Mouse (Mus musculus) common myeloid progenitor, adult 5-6 weeks (primary cell): Measurements from ENCODE around the gene Epb42. TPM values are rescaled to one million over a fixed set of nuclear protein-coding genes. Genes with fewer than 3 reads are reported as not detected.
"Not testable (repeated sequence)": the region's sequence is repeated elsewhere in the genome, so short reads cannot be mapped to it uniquely, and the experiment has no call there.

Source experiments
- ATAC-seq: replicated peaks from 2 replicates; pipeline ENCODE4 v1.8.0; 2016; ENCODE audit warnings: low read depth, mild to moderate bottlenecking, moderate TSS enrichment, inconsistent platforms; ENCODE audit not compliant: poor library complexity, severe bottlenecking
- total RNA-seq: library from RNA; stranded (forward); fragments of 200-1000, 187-1606 nt; gene quantifications from 2 replicates; pipeline ENCODE4 v1.2.3, GENCODE M21; 2017

Epb42 gene
- 7.8 and 10.2 TPM in 2 replicates for total RNA-seq

DNA sequence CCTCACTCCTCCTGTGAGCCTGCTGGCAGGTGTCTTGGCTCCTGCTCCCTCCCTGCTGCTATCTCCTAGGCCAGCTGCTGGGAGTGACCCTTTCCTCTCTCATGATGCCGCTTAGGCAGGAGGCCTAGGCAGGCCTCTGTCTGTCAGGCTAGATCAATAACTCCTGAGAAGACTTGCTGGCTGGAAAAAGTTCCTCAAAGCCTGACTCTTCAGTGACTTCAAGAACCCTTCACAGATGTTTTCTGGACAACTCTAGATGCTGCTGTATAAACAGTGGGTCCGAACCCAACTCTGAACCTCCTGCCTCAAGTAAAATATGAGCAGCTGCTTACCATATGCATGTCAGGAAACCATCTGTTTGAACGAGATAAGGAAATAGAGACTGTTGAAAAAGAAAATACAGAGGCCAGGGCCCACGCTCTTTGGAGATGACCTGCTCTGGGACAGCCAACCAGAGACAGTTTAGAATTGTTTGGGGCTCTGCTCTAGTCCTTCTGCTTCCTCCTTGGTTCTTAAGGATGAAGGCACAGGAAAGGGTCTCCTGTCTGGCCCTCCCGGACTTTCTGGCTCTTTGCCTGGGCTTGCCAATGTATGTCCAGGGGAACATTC is at the start of gene Epb42:
Gene Epb42 (minus strand): TSS at position 340 of the 609 bp plus-strand sequence.
- ATAC-seq, result peak; percentile 81

DNA sequence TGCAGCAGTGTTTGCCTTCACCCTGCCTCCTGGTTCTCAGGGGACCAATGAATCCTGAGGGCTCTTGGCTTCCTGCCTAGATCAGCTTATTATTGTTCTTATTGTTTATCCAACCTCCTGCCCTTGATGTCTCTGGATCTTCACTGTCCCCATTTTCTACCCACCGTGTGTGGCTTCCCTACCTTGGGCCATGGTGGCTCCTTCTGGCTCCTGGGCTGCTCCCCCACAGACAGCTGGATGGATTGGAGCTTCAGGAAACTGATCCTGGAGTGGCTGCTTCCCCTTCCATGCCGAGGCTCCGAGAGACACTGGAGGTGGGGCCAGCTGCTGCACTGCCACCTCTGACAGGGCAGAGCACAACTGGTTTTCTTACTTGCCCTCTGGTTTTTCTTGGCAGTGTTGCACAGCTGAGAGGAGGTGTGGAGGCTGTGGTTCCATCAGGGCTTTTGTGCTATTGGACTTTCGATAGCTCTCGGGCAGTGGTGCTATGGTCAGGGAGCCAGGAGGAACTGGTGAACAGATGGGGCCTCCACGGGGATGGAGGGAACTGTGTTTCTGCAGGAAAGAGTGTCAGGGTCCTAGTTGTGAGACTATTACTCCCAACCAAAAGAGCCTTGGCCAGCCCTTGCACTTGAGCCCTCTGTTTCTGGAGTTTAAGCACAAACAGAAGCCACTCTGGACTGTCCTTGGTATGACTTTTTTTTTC is 48.8 kb upstream of the Epb42 start, which contains the start of gene Tgm5:
Gene Tgm5 (minus strand): TSS at position 362 of the 706 bp plus-strand sequence.
- ATAC-seq, result no peak

DNA sequence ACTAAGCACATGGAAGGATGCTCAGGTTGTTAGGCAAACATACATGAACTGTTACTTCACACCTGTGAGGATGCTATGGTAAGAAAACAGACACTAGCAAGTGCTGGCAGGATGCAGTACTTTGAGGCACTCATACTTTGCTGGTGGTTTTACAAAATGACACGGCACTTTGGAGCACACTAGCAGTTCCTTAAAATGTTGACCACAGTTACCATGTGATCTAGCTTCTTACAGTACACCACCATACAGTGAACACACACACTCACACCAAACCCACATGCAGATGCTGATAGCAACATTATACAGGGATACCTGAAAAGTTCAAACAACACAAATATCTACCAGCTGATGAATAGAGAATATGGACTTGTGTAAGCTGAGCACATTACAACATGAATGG is 45.8 kb upstream of the Epb42 start:
- peak; percentile 98 for ATAC-seq

DNA sequence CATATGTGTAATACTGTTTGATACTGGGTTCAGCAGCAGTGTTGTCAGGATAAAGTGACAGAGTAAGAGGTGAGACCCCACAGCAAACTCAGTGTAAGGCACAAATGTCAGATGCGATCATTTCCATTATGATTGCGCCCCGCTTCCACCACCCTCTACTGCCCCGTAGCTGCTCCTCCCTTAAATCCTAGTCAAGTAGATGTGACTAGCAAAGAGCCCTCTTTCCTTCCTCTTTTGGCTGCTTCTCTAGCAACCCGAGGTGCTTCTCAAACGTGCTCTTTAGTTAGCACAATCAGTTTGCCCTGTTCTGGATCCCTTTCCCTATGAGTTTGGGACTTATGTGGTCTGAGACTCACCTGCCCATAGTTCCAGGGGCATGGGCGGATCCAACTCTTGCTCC is 37.9 kb upstream of the Epb42 start:
- ATAC-seq, result peak; percentile 66

DNA sequence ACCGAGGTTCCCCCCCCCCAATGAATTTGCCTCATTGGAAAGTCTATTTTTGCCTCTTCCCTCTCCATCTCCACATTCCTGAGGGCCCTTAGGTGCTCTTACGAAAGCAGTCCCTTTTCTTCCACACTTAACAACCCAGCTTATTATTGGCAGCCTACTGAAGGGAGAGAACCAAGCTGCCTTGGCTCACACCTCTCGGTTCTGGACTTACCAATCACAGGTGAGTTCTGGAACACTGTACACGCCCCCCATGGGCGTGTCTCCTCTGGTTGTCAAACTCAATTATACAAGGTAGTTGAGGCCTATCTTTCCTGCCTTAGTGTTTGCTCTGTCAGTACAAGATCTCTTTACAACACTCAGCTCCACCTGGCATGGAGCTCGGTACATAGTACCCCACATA is 35.0 kb upstream of the Epb42 start:
- ATAC-seq, result no peak

DNA sequence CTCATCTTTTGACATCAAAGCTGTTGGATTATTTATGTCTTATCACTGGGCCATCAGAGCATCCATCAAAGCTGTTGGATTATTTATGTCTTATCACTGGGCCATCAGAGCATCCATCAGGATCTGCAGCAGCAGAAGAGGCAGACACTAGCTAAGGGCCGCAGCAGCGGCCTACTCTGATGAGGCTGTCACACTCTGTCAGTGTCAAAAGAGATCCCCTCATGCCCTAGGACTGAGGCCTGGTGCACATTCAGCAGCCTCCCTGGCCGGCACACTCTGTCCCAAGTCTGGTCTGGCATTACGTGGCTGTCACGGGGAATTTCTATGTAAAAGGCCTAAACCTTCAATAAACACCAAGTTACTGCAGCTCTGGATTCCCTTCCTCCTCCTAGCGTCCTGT is 32.6 kb upstream of the Epb42 start:
- no peak for ATAC-seq

DNA sequence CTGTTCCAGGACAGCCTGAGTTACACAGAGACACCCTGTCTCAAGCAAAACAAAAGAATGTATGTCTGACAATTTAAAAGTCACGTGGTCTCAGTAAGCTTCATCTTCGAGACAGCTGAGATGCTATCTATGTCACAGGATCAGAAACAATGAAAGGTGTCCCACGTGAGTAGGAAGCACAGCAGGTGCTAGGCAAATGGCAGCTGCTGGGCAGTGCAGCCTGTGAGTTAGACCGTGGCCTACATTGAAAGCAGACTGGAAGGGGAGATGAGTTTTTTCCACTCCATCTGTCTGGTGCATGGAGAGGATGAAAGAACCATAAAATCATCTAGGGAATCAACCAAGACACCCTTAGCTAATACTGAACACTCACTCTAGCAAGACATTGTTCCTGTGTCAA is 30.2 kb upstream of the Epb42 start:
- no peak for ATAC-seq

DNA sequence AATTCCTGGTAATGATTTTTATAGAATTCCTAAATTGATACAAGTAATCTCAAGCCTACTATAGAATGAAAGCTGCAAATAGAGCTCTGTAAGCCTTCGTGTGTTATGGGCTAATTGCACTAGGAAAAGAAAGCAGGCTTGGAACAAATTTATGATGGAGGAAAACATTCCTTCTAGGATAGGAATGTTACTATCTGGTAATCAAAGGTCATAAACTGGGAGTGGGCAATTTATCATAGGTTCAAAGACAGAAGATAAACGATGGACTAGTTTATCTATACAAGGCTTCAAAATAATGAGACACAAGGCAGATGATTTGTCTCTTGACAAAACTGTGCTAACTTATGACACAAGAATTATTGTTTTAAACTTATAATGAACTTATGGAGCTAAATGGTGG is 24.4 kb upstream of the Epb42 start:
- ATAC-seq, result no peak

DNA sequence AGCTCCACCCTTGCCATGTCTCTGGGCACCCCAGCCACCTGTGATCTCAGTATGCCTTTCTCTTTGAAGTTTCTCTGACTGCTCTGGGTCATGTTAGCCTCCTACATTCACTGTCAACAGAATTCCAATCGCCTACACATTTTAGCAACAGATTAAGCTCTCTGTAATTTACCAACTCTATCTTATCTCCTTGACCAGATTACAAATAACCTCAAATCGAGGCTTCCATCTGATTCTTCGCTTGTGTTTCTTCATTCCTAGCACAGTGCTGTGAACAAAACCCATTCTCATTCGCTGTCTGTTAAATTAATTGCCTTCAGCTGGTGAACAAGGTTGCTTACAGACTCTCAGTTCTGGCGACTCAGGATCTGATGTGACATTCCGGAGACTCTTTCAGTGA is 21.1 kb upstream of the Epb42 start:
- no peak for ATAC-seq

DNA sequence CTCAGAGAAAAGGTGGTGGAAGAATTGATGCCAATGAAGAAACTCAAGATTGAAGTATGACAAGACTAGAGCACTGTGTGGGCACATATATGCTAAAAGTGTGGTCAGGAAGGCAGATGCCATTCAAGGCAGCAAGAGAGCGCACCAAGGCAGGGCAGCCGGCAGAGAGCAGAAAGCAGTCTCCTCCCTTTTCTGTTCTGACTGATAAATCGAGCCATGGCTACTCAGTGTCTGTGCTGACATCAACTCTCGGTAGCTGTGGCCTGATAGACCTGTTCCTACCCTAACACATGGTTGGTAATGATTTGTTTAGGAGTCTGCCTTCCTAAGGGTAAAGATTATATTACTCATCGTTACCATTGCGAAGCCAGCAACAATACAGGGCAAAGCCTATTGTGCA is 19.0 kb upstream of the Epb42 start:
- ATAC-seq, result 0 out of 2 replicates have a peak, but pooled peaks have one; percentile 11

DNA sequence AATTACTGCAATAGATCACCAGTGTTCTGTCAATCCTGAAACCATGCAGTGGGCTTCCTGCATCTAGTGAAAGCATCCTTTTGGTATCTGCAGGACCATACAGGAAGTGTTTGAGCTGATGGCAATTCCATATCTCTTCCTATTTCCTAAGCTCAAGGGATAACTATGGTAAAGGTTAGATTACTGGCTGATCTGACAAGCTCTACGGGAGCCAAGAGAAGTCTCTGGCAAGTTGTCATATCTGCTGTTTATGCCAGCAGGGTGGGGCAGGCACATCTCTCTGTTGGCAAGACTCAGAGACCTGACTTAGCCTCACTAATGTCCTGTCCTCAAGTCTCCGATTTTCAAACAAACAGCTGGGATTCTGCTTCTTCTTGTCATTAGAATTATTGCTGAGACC is 17.2 kb upstream of the Epb42 start:
- no peak for ATAC-seq

DNA sequence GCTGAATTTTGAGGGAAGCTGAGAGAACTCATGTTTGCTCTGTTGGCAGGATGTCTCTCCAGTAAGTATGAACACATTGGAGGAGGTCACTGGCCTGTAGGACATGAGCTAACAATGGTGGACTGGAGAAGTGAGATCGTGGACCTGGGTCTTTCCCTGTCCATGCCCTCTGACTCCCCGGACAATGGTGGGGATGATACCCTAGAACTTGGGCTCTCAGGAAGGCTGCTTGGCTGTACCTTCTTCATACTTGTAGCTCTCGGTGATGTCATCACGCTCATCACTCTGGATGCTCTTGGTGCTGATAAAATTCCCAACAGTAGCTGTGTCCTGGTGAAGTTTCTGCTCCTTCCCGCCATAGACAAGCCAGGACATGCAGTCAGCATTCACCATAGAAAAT is 15.3 kb upstream of the Epb42 start:
- no peak for ATAC-seq

DNA sequence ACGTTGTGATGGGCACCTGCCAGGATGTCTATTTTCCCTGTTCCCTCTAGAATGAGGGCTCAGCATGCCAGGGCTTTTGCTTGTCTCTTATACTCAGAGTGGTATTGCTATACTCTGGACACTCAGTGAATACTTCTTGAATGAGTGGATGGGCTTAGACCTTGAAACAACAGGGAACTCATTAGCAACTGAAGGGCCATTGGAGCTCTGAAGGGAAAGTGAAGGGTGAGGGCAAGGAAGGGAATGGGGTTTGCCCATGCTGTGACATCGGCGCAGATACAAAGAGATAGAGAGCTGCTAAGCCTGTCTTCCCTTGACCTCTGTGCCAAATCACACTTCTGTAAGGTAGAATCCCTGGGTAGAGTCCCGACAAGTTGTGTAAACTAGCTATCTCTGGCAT is 8.8 kb upstream of the Epb42 start:
- ATAC-seq, result no peak

DNA sequence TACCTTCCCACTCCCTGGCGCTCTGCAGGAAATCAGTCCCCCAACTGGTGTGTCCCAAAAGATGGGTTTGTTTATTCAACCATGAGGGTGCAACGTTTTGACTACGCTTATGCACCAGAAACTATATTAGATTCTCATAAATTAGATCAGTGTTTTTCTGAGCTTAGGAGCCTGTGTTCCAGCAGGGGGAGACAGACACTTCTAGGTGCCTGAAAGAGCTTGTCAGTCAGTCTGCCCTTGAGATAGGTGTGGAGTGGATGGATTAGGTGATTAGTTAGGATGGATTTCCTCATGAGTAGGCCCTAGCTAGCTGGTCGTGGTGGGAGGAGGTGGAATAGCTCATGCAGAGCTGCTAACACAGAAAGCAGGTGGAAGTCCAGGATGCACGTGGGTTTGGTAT is 4.2 kb upstream of the Epb42 start:
- ATAC-seq, result peak; percentile 61; the same call in 1 of the 2 replicates

DNA sequence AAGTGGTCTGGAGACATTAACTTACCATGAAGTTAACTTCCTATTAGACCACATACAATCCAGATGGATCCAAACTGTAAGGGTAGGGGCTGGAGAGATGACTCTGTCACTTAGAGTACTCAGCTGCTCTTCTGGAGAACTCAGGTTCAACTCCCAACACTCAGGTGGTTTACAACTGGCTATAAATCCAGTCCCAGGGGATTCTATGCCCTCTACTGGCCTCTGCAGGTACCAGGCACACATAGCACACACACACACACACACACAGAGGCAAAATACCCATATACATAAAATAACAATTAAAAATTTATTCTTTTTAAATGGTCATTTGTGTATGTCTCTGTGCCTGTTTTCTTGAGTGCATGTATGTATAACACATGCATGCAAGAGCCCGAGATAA is 2.5 kb upstream of the Epb42 start:
- ATAC-seq, result no peak

DNA sequence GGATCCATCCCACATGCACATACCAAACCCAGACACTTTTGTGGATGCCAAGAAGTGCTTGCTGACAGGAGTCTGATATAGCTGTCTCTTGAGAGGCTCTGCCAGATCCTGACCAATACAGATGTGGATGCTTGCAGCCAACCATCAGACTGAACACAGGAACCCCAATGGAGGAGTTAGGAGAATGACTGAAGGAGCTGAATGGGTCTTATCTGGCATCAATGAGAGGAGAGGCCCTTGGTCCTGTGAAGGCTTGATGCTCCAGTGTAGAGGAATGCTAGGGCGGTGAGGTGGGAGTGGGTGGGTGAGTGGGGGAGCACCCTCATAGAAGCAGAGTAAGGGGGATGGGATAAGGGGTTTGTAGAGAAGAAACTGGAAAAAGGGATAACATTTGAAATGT is 2.0 kb upstream of the Epb42 start:
- ATAC-seq, result not testable (repeated sequence)

DNA sequence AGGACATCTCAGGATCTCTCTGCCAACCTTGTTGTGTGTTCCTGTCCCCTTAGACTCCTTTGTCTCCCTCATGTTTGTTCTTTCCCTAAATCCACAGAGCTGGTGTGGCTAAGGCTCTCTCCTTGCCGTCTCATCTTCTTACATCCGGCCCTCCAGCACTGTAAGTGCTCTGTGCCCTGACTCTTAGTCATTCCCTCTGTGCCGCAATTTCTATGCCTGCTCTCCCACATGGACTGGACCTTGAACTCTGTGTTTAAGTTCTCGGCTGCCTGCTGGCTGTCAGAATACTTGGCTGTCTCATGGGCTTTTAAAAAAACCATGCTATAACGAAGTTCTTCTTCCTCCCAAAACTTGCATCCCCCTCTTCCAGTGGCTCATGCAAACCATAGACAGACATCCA is 14.0 kb downstream of the Epb42 start:
- no peak for ATAC-seq

DNA sequence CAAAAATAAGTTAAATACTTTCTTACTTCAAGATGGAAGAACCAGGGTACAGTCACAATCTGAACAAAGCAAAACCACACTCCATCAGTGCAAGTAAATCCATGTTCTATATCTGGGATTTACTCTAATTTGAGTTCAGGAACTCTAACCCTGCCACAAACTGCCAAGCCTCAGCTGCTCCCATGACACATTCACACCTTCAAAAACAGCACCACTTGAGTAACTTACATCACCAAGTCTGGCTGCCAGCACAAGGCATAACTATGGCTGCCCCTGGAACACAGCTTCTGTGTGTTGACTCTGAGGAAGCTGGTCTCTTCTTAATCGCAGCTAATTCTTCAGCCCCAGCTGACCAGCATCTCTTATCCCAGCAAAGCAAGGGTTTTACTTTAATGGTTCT is 19.7 kb downstream of the Epb42 start:
- no peak for ATAC-seq

DNA sequence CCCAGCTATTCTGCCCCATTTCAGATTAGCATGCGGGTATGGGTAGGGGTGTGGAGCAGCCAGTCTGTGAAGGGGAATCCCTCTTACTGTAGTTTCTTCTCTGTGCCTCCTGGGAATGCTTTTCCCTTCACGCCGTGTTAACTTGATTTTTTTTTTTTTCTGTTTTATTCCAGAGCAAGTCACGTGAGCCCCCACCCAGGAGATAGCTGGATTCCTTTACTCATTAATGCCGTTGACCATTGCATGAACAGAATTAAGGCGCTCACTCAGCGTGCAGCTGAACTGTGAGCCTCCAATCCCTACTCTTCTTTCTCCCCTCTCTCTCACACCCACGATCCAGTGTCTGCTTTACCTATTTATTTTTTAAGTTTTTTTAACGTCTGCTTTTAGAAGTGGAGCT is 20.6 kb downstream of the Epb42 start:
- ATAC-seq, result no peak

DNA sequence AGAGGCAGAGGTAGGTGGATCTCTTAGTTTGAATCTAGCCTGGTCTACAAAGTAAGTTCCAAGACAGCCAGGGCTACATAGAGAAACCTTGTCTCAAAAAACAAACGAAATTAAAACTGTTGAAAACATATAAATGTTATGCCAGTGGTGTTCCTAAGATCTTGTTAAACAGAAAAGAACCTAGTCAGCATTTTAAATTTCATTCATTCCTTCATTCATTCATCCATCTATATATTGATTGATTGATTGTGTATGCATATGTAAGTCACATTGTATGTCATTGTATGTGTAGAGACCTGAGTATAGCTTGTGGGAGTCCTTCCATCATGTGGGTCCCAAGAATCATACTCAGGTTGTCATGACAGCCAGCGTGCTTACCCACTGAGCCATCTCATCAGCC is 21.4 kb downstream of the Epb42 start:
- no peak for ATAC-seq

DNA sequence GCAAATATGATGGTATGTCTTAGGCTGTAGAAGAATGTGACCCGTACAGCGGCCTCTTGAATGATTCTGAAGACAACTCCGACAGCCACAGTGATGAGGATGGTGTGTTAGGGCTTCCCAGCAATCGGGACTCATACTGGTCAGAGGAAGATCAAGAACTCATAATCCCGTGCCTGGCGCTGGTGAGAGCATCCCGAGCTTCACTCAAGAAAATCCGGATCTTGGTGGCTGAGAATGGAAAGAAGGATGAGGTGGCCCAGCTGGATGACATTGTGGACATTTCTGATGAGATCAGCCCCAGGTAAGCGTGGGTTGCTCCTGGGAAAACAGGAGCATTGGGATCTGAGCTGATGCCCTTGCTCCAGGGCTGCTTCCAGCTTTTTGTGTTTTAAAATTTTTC is 24.2 kb downstream of the Epb42 start:
- no peak for ATAC-seq

DNA sequence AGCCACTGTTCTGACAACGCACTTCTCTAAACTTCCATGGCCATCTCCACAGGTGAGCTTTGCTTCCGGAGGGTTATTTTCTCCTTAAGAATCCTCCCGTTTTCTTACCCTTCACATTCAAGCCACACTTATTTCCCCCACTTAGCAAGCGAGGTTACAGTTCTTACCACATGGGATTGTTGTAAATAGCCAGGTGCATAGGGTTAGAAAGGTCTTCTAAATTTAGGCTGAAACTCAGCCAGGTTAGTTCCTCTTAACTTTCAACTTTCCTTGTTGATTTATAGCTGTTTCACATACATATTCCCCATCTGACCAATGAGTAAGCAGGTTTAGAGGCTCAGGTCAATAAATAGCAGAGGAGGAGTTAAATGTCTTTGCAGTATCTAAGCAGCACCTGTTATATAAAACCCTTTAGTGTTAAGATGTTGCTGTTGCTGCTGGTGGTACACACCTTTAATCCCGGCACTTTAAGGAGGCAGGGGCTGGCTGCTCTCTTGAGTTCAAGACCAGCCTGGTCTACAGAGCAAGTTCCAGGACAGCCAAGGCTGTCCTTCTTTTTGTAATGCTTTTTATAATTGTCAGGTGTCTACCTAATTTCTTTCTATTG is 27.7 kb downstream of the Epb42 start:
- ATAC-seq, result no peak
